Mouse (Mus musculus): ENCODE measurements at regions not wholly inside any gene's neighbourhood (a gene's known extent, or its start where the extent isn't known, plus 50 kb on each side); places are given as distances from the start of the nearest gene placed in this dataset.
A peak's percentile ranks its signal among the peaks of the same experiment; 100 is the strongest.

GRCm38 (mm10) chr13:107847179-107848012 lies 196.8 kb upstream of the Smim15 start:
- ATAC-seq (replicated peaks; ENCODE audit: insufficient number of reproducible peaks, low FRiP score, low TSS enrichment, poor library complexity, severe bottlenecking): no peak

- no peak for ATAC-seq (replicated peaks; ENCODE audit: insufficient number of reproducible peaks, low FRiP score, low TSS enrichment, poor library complexity, severe bottlenecking)
These were observed 197.5 kb upstream of the Smim15 start for GRCm38 (mm10) chr13:107846621-107847178.

- ATAC-seq (replicated peaks; ENCODE audit: insufficient number of reproducible peaks, low FRiP score, low TSS enrichment, poor library complexity, severe bottlenecking): no peak
These were observed 198.4 kb upstream of the Smim15 start for GRCm38 (mm10) chr13:107845838-107846237.

GRCm38 (mm10) chr13:107844085-107844484 lies 200.2 kb upstream of the Smim15 start:
- ATAC-seq (replicated peaks; ENCODE audit: insufficient number of reproducible peaks, low FRiP score, low TSS enrichment, poor library complexity, severe bottlenecking): no peak

GRCm38 (mm10) chr13:107838126-107838715 lies 206.0 kb upstream of the Smim15 start:
- peak; percentile 92 for ATAC-seq (replicated peaks; ENCODE audit: insufficient number of reproducible peaks, low FRiP score, low TSS enrichment, poor library complexity, severe bottlenecking)

- ATAC-seq (replicated peaks; ENCODE audit: insufficient number of reproducible peaks, low FRiP score, low TSS enrichment, poor library complexity, severe bottlenecking): peak; percentile 44
These were observed 206.9 kb upstream of the Smim15 start for GRCm38 (mm10) chr13:107837206-107837952.

- ATAC-seq (replicated peaks; ENCODE audit: insufficient number of reproducible peaks, low FRiP score, low TSS enrichment, poor library complexity, severe bottlenecking): no peak
These were observed 208.4 kb upstream of the Smim15 start for GRCm38 (mm10) chr13:107835756-107836385.

GRCm38 (mm10) chr13:107831997-107832396 lies 212.2 kb upstream of the Smim15 start:
- ATAC-seq (replicated peaks; ENCODE audit: insufficient number of reproducible peaks, low FRiP score, low TSS enrichment, poor library complexity, severe bottlenecking): no peak

- ATAC-seq (replicated peaks; ENCODE audit: insufficient number of reproducible peaks, low FRiP score, low TSS enrichment, poor library complexity, severe bottlenecking): peak; percentile 93
These were observed 213.0 kb upstream of the Smim15 start for GRCm38 (mm10) chr13:107831221-107831681.

- ATAC-seq (replicated peaks; ENCODE audit: insufficient number of reproducible peaks, low FRiP score, low TSS enrichment, poor library complexity, severe bottlenecking): no peak
These were observed 214.0 kb upstream of the Smim15 start for GRCm38 (mm10) chr13:107830281-107830680.

GRCm38 (mm10) chr13:107829861-107830260 lies 214.4 kb upstream of the Smim15 start:
- ATAC-seq (replicated peaks; ENCODE audit: insufficient number of reproducible peaks, low FRiP score, low TSS enrichment, poor library complexity, severe bottlenecking): no peak

- ATAC-seq (replicated peaks; ENCODE audit: insufficient number of reproducible peaks, low FRiP score, low TSS enrichment, poor library complexity, severe bottlenecking): no peak
These were observed 218.6 kb upstream of the Smim15 start for GRCm38 (mm10) chr13:107825636-107826035.

GRCm38 (mm10) chr13:107823342-107823741 lies 220.9 kb upstream of the Smim15 start:
- ATAC-seq (replicated peaks; ENCODE audit: insufficient number of reproducible peaks, low FRiP score, low TSS enrichment, poor library complexity, severe bottlenecking): no peak

- no peak for ATAC-seq (replicated peaks; ENCODE audit: insufficient number of reproducible peaks, low FRiP score, low TSS enrichment, poor library complexity, severe bottlenecking)
These were observed 222.0 kb upstream of the Smim15 start for GRCm38 (mm10) chr13:107822198-107822597.

- ATAC-seq (replicated peaks; ENCODE audit: insufficient number of reproducible peaks, low FRiP score, low TSS enrichment, poor library complexity, severe bottlenecking): no peak
These were observed 230.6 kb upstream of the Smim15 start for GRCm38 (mm10) chr13:107813562-107814161.

- ATAC-seq (replicated peaks; ENCODE audit: insufficient number of reproducible peaks, low FRiP score, low TSS enrichment, poor library complexity, severe bottlenecking): no peak
These were observed 232.2 kb upstream of the Smim15 start for GRCm38 (mm10) chr13:107812014-107812413.

- no peak for ATAC-seq (replicated peaks; ENCODE audit: insufficient number of reproducible peaks, low FRiP score, low TSS enrichment, poor library complexity, severe bottlenecking)
These were observed 233.4 kb upstream of the Smim15 start for GRCm38 (mm10) chr13:107810802-107811192.

GRCm38 (mm10) chr13:107810060-107810801 lies 234.0 kb upstream of the Smim15 start:
- ATAC-seq (replicated peaks; ENCODE audit: insufficient number of reproducible peaks, low FRiP score, low TSS enrichment, poor library complexity, severe bottlenecking): peak; percentile 86

Measured in monocyte, adult 5-6 weeks (primary cell).